Mouse (Mus musculus) liver, embryonic 14.5 days (tissue): Measurements from ENCODE around the gene Mvb12a.

ENCODE experiments used
- CTCF ChIP-seq: IDR thresholded peaks from 2 replicates; pipeline ENCODE4 v1.5.1; 2016; ENCODE audit warnings: antibody characterized with exemption, low read depth, control low read depth
- EP300 ChIP-seq: IDR thresholded peaks from 2 replicates; pipeline ENCODE4 v1.6.1; 2016; ENCODE audit warnings: antibody characterized with exemption, low read depth

DNA sequence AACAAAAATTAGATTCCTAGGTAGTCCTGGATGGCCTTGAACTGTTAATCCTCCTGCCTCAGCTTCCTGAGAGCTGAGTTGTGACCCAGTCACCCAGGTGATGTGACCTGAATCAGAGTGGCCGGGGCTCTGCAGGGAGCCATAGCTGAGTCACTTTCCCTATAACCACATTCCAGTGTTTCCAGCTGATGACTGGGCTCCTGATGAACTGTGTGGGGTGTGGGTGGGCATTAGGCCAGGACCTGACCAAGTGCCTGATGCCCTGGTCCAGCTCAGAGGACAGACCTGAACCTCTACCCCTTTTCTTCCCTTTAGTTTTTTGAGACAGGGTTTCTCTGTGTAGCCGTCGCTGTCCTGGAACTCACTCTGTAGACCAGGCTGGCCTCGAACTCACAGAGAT, 37.4 kb upstream of the Mvb12a start:
- TF ChIP-seq CTCF (no peak), EP300 (no peak)
